Mouse (Mus musculus): ENCODE measurements around the gene Poldip2. TPM values are rescaled to one million over a fixed set of nuclear protein-coding genes. Genes with fewer than 3 reads are reported as not detected.

The Poldip2 gene
- polyA plus RNA-seq, 1 experiment from 2014 or later = 189 TPM

DNA sequence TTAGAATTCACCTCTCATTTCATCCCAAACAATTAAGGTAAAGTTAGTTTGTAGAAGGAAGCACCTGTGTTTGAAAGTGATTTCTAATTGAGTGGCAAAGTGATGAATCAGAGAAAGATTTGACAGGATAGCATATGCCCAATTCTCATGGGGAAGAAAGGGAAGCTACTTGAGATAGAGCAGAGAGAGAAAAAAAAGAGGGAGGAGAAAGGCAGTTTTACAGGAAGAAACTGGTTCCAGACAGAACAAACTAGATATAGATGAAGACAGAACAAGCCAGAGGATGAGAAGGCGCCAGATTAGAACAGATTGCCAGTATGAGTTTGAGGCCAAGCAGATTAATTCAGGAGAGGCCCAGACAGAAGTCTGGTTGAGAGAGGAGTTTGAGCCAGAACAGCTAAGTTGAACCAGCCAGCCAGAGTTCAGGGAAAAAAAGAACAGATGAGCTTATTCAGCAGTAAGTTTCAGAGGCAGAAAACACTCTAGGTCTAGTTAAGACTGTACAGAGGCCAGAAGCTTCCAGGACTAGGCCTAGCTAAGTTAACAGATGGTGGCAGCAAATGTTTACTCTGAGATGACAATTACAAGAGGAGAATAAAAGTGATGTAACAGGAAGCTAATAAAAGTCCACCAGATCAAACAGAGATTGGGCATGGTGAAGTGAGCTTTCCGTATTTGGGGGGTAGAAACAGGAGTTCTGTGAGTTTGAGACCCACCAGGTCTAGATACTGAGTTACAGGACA is 35.9 kb downstream of the Poldip2 start:
- no peak overlapping the region for H3K27ac ChIP-seq (ENCODE audit: low read depth, low read length)
- no peak overlapping the region for H3K4me3 ChIP-seq (ENCODE audit: low read length)
- H3K36me3 ChIP-seq (ENCODE audit: control insufficient read depth, insufficient read depth, low read length) = peaks cover 5% of the 10 kb centered on the region
- 96% methylated on average over 2 of the region's 2 CpGs for WGBS
- no peak for ATAC-seq
- no peak overlapping the region for H3K4me2 ChIP-seq (ENCODE audit: low read length)
- H3K9me3 ChIP-seq (ENCODE audit: control insufficient read depth, low read length) = no peaks in the 10 kb centered on the region
- H3K27me3 ChIP-seq (replicated peaks; ENCODE audit: control insufficient read depth, insufficient read depth, low read length) = no peaks in the 10 kb centered on the region
- H3K4me1 ChIP-seq (ENCODE audit: control insufficient read depth, insufficient read depth, low read depth, low read length) = peaks cover 13% of the 10 kb centered on the region
- H3K9ac ChIP-seq (ENCODE audit: low read depth, low read length) = no peak overlapping the region

DNA sequence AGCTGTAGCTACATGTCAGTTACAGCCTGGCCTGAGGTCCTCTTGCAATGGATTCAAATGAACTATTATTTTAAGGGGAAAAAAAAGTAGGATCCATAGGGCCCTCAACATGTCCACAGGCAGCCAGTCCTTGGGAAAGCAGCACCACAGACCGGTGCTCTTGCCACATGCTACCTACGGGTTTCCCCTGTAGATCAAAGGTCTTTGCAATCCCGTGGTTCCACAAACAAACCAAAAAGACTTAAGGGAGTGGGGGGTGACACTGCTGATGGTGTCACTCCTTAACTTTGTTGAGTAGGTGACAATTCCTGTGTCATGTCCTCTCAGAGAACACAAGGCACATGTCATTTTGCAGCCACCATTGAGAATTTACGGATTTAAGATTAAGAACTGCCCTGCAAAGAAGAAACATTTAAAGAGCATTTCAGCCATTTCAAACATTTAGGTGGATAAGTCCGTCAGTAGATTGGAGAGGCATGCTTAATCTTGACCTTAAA is 37.5 kb downstream of the Poldip2 start:
- WGBS = 17% methylated on average over 5 of the region's 5 CpGs
- H3K9me3 ChIP-seq (ENCODE audit: control insufficient read depth, low read length) = no peaks in the 10 kb centered on the region
- H3K27ac ChIP-seq (ENCODE audit: low read depth, low read length) = no peak overlapping the region
- no peaks in the 10 kb centered on the region for H3K27me3 ChIP-seq (replicated peaks; ENCODE audit: control insufficient read depth, insufficient read depth, low read length)
- no peak for ATAC-seq
- peak overlapping the region; percentile 76 for H3K4me2 ChIP-seq (ENCODE audit: low read length)
- peak overlapping the region; percentile 70; the same call in 1 of the 2 replicates for H3K9ac ChIP-seq (ENCODE audit: low read depth, low read length)
- no peaks in the 10 kb centered on the region for H3K36me3 ChIP-seq (ENCODE audit: control insufficient read depth, insufficient read depth, low read length)
- peaks cover 13% of the 10 kb centered on the region for H3K4me1 ChIP-seq (ENCODE audit: control insufficient read depth, insufficient read depth, low read depth, low read length)
- peak overlapping the region; percentile 69 for H3K4me3 ChIP-seq (ENCODE audit: low read length)

DNA sequence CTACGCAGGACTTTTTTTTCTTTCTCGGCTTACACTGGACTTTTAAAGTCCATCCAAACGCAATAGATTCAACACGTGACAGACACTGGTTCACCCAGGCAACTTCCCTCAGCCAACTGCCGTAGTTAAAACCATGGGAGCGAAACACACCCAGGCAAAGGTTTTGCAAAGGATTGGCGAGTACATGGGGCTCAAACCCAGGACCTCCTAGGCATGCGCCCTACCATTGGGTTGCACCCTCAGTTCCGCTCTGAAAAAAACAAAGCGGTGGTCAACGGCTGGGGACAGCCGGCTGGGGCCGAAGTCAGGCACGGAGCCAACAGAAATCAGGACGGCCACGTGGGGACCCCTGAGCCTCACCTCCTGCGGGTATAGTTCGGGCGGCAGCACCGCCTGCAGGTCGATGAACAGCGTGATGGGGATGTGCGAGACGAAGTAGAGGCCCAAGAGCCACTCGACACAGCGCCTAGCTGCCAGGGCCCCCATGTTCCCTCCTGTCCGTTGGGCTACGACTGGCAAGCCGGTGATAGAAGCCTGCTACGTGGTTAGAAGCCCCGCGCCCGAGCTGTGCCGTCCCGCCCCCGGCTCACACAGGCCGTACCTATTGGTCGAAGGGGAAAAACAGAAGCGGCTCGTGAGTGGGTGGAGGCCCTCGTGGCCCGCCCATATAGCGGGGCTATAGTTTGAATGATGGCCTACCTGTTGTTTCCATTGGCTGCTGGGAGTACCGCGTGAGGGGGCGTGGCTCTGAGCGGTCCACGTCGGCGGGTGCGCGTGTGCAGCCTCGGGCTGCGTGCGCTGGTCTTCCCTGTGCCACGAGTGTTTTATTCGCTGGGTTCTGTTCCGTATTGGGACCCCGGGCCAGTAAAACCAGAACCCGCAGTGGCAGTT is 38.4 kb downstream of the Poldip2 start, which contains the start of gene Tmem97:
Gene Tmem97 (minus strand): TSS at position 610 of the 891 bp plus-strand sequence.
- Histone ChIP-seq H3K9me3 (ENCODE audit: control insufficient read depth, low read length) (no peaks in the 10 kb centered on the region), H3K36me3 (ENCODE audit: control insufficient read depth, insufficient read depth, low read length) (no peaks in the 10 kb centered on the region), H3K4me1 (ENCODE audit: control insufficient read depth, insufficient read depth, low read depth, low read length) (peaks cover 13% of the 10 kb centered on the region), H3K4me2 (ENCODE audit: low read length) (peak within 1 kb of the TSS; percentile 76), H3K4me3 (ENCODE audit: low read length) (peak within 1 kb of the TSS; percentile 69), H3K27me3 (replicated peaks; ENCODE audit: control insufficient read depth, insufficient read depth, low read length) (no peaks in the 10 kb centered on the region), H3K27ac (ENCODE audit: low read depth, low read length) (peak within 1 kb of the TSS; percentile 88), H3K9ac (ENCODE audit: low read depth, low read length) (peak within 1 kb of the TSS; percentile 72)
- ATAC-seq = peak; percentile 100
- WGBS = under 1% methylated on average over 60 of the region's 60 CpGs

DNA sequence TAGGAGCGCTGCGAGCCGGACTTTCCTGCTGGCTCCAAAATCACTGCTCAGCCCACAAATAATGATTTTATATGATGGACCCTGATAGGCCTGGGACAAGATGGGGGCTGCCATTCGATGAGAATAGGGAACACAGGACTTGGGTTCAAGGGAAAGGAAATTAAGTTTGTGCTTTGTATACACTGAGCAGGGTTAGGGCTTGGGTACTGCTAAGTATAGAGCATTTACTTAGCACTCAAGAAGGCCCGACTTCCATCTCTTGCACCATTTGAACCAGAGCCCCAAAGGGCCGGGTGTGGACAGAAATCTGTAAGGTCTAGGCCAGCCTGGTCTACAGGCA is 39.0 kb downstream of the Poldip2 start:
- peaks cover 13% of the 10 kb centered on the region for H3K4me1 ChIP-seq (ENCODE audit: control insufficient read depth, insufficient read depth, low read depth, low read length)
- no peaks in the 10 kb centered on the region for H3K27me3 ChIP-seq (replicated peaks; ENCODE audit: control insufficient read depth, insufficient read depth, low read length)
- H3K4me2 ChIP-seq (ENCODE audit: low read length) = peak overlapping the region; percentile 76
- peak overlapping the region; percentile 88 for H3K27ac ChIP-seq (ENCODE audit: low read depth, low read length)
- no peaks in the 10 kb centered on the region for H3K9me3 ChIP-seq (ENCODE audit: control insufficient read depth, low read length)
- ATAC-seq = peak; percentile 37
- peak overlapping the region; percentile 69 for H3K4me3 ChIP-seq (ENCODE audit: low read length)
- H3K36me3 ChIP-seq (ENCODE audit: control insufficient read depth, insufficient read depth, low read length) = no peaks in the 10 kb centered on the region
- WGBS = 36% methylated on average over 6 of the region's 6 CpGs
- peak overlapping the region; percentile 72 for H3K9ac ChIP-seq (ENCODE audit: low read depth, low read length)

DNA sequence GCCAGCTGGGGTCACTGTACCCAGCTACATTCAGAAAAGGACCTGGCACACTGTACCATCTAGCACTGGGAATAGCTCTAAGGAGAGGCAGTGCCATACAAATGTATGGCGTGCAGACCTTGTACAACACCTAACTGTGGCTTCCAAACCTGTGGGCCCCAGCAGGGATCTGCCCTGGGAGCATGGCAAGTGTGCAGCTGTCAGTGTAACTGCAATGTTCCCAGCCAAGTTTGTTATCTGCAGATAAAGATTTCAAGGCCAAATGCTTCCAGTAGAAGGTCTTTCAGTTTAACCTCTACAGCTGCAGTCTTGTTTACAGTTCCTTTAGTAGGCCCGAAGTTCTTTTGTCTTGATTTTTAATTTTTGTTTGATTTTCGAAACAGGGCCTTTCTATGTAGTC is 43.6 kb downstream of the Poldip2 start:
- ATAC-seq = no peak
- WGBS = 84% methylated on average over 3 of the region's 3 CpGs
- Histone ChIP-seq H3K27me3 (replicated peaks; ENCODE audit: control insufficient read depth, insufficient read depth, low read length) (no peaks in the 10 kb centered on the region), H3K36me3 (ENCODE audit: control insufficient read depth, insufficient read depth, low read length) (no peaks in the 10 kb centered on the region), H3K4me3 (ENCODE audit: low read length) (no peak overlapping the region), H3K4me1 (ENCODE audit: control insufficient read depth, insufficient read depth, low read depth, low read length) (peaks cover 2% of the 10 kb centered on the region; the same call in 1 of the 2 replicates), H3K4me2 (ENCODE audit: low read length) (no peak overlapping the region), H3K9ac (ENCODE audit: low read depth, low read length) (no peak overlapping the region), H3K27ac (ENCODE audit: low read depth, low read length) (no peak overlapping the region), H3K9me3 (ENCODE audit: control insufficient read depth, low read length) (no peaks in the 10 kb centered on the region)

DNA sequence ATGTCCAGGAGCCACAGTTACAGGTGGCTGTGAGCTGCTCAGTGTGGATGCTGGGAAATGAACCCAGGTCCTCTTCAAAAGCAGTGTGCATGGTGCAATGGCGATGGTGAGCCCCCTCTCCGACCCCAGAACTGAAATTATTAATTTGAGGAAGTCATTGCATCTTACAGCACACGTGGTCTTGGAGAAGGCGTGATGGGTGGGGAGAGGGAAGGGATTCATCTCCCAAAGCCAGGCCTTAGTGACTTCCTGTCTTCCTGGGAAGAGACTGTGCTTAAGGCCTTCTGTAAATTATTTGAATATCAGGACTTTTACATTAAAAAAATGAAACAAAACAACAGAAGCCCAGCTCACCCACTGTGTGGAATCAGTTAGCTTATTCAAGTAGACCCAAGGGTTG is 44.1 kb downstream of the Poldip2 start:
- Histone ChIP-seq H3K4me1 (ENCODE audit: control insufficient read depth, insufficient read depth, low read depth, low read length) (peaks cover 2% of the 10 kb centered on the region; the same call in 1 of the 2 replicates), H3K27me3 (replicated peaks; ENCODE audit: control insufficient read depth, insufficient read depth, low read length) (no peaks in the 10 kb centered on the region), H3K9me3 (ENCODE audit: control insufficient read depth, low read length) (no peaks in the 10 kb centered on the region), H3K36me3 (ENCODE audit: control insufficient read depth, insufficient read depth, low read length) (no peaks in the 10 kb centered on the region), H3K9ac (ENCODE audit: low read depth, low read length) (no peak overlapping the region), H3K4me3 (ENCODE audit: low read length) (no peak overlapping the region), H3K27ac (ENCODE audit: low read depth, low read length) (no peak overlapping the region), H3K4me2 (ENCODE audit: low read length) (no peak overlapping the region)
- no peak for ATAC-seq
- 84% methylated on average over 4 of the region's 4 CpGs for WGBS

DNA sequence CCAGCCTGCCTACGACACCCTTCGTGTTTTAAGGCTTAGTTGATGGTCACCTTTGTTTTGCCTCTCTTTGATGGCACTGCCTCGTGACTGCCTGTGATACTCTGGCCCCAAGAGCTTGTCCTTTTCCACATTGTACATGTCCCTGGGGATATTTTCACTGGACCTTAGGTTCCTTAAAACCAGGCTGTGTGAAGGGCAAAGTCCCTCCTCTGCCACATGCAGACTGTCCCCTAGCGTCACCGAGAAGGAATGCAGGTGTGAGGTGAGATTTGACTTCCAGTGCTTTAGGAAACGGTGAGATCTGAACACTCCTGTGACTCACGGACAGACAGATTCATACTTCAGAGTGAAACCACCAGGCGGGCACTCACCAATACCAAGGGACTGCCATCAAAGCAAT is 45.2 kb downstream of the Poldip2 start:
- no peaks in the 10 kb centered on the region for H3K27me3 ChIP-seq (replicated peaks; ENCODE audit: control insufficient read depth, insufficient read depth, low read length)
- H3K4me3 ChIP-seq (ENCODE audit: low read length) = no peak overlapping the region
- ATAC-seq = no peak
- WGBS = 54% methylated on average over 8 of the region's 8 CpGs
- no peak overlapping the region for H3K27ac ChIP-seq (ENCODE audit: low read depth, low read length)
- H3K9me3 ChIP-seq (ENCODE audit: control insufficient read depth, low read length) = no peaks in the 10 kb centered on the region
- no peak overlapping the region for H3K4me2 ChIP-seq (ENCODE audit: low read length)
- H3K36me3 ChIP-seq (ENCODE audit: control insufficient read depth, insufficient read depth, low read length) = no peaks in the 10 kb centered on the region
- no peaks in the 10 kb centered on the region for H3K4me1 ChIP-seq (ENCODE audit: control insufficient read depth, insufficient read depth, low read depth, low read length)
- H3K9ac ChIP-seq (ENCODE audit: low read depth, low read length) = no peak overlapping the region

DNA sequence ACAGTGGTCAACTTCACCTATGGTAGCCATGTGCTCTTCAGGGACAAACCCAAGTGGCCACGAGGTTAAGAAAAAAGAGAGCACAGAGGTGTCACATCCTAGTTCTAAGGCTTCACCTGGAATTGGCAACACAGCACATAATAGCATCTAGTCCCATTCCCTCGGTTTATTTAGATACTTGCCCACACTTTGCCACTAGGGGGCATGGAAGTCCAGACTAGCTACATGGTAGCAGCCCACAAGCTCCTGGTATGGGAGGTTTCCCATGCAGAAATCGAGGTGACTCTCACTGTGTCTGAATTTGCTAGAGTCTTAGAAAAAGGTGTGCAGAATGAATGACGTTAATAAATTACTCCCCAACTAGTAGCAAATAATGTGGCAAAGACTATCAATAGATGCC is 48.5 kb downstream of the Poldip2 start:
- Histone ChIP-seq H3K27ac (ENCODE audit: low read depth, low read length) (no peak overlapping the region), H3K4me2 (ENCODE audit: low read length) (no peak overlapping the region), H3K36me3 (ENCODE audit: control insufficient read depth, insufficient read depth, low read length) (no peaks in the 10 kb centered on the region; the same call in 1 of the 2 replicates), H3K4me3 (ENCODE audit: low read length) (no peak overlapping the region), H3K4me1 (ENCODE audit: control insufficient read depth, insufficient read depth, low read depth, low read length) (no peaks in the 10 kb centered on the region), H3K9me3 (ENCODE audit: control insufficient read depth, low read length) (no peaks in the 10 kb centered on the region), H3K9ac (ENCODE audit: low read depth, low read length) (no peak overlapping the region), H3K27me3 (replicated peaks; ENCODE audit: control insufficient read depth, insufficient read depth, low read length) (no peaks in the 10 kb centered on the region)
- WGBS = 13% methylated on average over 4 of the region's 4 CpGs
- ATAC-seq = peak; percentile 63; the same call in 1 of the 2 replicates

DNA sequence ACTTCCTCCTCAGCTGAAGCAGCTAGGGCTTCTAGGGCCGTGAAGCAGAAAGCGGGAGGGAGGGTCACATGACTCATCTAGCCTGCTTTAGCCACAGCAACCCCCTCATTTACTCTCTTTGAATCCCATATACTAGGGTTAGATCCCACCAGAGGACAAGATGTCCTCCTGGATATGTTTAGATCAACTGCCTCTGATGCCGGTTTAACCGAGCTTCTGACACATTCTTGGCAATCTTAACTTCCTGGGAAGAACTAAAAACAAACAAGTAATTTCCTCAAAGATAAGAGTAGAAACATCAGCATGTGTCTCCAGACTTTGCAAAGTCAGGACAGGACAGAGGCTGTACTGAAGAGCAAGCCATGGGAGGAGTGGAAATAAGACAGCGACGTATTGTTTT is 54.8 kb downstream of the Poldip2 start:
- WGBS = 87% methylated on average over 6 of the region's 6 CpGs
- ATAC-seq = no peak
- H3K27me3 ChIP-seq (replicated peaks; ENCODE audit: control insufficient read depth, insufficient read depth, low read length) = no peaks in the 10 kb centered on the region
- no peak overlapping the region for H3K9ac ChIP-seq (ENCODE audit: low read depth, low read length)
- no peak overlapping the region for H3K4me3 ChIP-seq (ENCODE audit: low read length)
- no peak overlapping the region for H3K4me2 ChIP-seq (ENCODE audit: low read length)
- no peaks in the 10 kb centered on the region for H3K9me3 ChIP-seq (ENCODE audit: control insufficient read depth, low read length)
- no peaks in the 10 kb centered on the region for H3K4me1 ChIP-seq (ENCODE audit: control insufficient read depth, insufficient read depth, low read depth, low read length)
- H3K36me3 ChIP-seq (ENCODE audit: control insufficient read depth, insufficient read depth, low read length) = no peaks in the 10 kb centered on the region; the same call in none of the 2 replicates
- no peak overlapping the region for H3K27ac ChIP-seq (ENCODE audit: low read depth, low read length)
